Mouse (Mus musculus) spleen, adult 2 months (tissue): ENCODE results near the gene Ms4a8a.

Experiments used
- CTCF ChIP-seq: fragments of 200-500 bp; IDR thresholded peaks from 2 replicates; pipeline ENCODE4 v1.5.1; 2011; ENCODE audit warnings: mild to moderate bottlenecking, inconsistent platforms; ENCODE audit not compliant: insufficient read depth, insufficient read length, insufficient replicate concordance; ENCODE audit errors: extremely low read depth
- POLR2A ChIP-seq: fragments of 200-500 bp; IDR thresholded peaks from 2 replicates; pipeline ENCODE4 v1.6.1; 2011; ENCODE audit warnings: low read depth, low read length, inconsistent platforms

GRCm38 (mm10) chr19:11119338-11119737, 38.4 kb upstream of the Ms4a8a start:
- no peak for TF ChIP-seq CTCF
- no peak for TF ChIP-seq POLR2A
